Mouse (Mus musculus) mammary gland, adult 2 months (tissue): ENCODE measurements around the gene Mcts2. TPM values are rescaled to one million over a fixed set of nuclear protein-coding genes. Genes with fewer than 3 reads are reported as not detected.

Experiments
- polyA plus RNA-seq: library from polyadenylated mRNA; depleted of rRNA; stranded (reverse); fragments of >200 nt; gene quantifications from 2 replicates; pipeline ENCODE4 v1.2.3, GENCODE M21; 2012; ENCODE audit warnings: low replicate concordance; rRNA removed

Mcts2 gene
- 3.1 and 7.1 TPM in 2 replicates for polyA plus RNA-seq

GRCm38 (mm10) chr2:152686806-152687267 is at the start of gene Mcts2:
TSS of gene Mcts2 (plus strand) at chr2:152687035.

DNA sequence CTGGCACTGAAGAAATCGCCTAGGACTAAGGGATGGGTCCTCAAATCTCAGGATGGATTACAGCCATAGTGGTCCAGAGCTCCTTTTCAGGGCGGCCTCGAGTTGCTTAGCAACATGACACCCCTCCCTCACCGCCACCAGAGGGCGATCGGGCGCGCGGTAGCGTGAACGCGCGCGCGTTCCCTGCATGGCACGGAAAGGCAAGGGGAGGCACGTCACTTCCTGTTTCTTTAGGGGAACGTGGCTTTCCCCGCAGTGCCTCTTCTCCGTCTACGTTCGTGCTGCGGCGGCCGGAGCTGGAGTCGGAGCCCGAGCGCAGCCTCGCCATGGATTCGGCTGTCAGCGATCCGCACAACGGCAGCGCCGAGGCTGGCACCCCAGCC is 17.6 kb upstream of the Mcts2 start, which contains the start of gene H13:
TSS of gene H13 (plus strand) at position 206 of the 383 bp plus-strand sequence.

DNA sequence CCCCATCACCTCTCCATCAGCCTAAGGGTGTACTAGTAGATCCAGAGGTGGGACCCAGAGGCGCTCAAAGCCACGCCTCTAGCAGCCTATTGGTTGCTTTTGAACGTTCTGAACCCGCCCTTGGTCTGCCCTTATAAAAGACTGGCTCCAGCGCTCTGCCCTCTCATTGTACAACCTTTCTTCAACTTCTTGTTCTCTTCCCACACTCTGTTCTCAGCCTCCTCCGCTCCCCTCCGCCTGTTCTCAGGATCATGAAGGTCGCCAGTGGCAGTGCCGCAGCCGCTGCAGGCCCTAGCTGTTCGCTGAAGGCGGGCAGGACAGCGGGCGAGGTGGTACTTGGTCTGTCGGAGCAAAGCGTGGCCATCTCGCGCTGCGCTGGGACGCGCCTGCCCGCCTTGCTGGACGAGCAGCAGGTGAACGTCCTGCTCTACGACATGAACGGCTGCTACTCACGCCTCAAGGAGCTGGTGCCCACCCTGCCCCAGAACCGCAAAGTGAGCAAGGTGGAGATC is 49.3 kb downstream of the Mcts2 start, which contains the start of gene Id1:
TSS of gene Id1 (plus strand) at position 162 of the 512 bp plus-strand sequence.

Other genes starting within 250 kb of the Mcts2 start
- not detected in 2 replicates for gene Defb23, start 222.4 kb upstream of the Mcts2 start, polyA plus RNA-seq
- not detected in 2 replicates for gene Defb20, start 210.0 kb upstream of the Mcts2 start, polyA plus RNA-seq
- gene Defb22, start 196.9 kb upstream of the Mcts2 start, polyA plus RNA-seq, result not detected in 2 replicates
- not detected in 2 replicates for gene Defb26, start 175.3 kb upstream of the Mcts2 start, polyA plus RNA-seq
- gene Defb28, start 168.8 kb upstream of the Mcts2 start, polyA plus RNA-seq, result not detected in 2 replicates
- gene Defb29, start 146.9 kb upstream of the Mcts2 start, polyA plus RNA-seq, result not detected in 2 replicates
- gene Gm17416, start 117.7 kb upstream of the Mcts2 start, polyA plus RNA-seq, result not detected in 2 replicates
- gene Defb21, start 114.3 kb upstream of the Mcts2 start, polyA plus RNA-seq, result not detected in 2 replicates
- not detected in 2 replicates for gene Defb19, start 106.7 kb upstream of the Mcts2 start, polyA plus RNA-seq
- gene Defb45, start 87.6 kb upstream of the Mcts2 start, polyA plus RNA-seq, result not detected in 2 replicates
- not detected in 2 replicates for gene Defb36, start 82.7 kb upstream of the Mcts2 start, polyA plus RNA-seq
- gene Defb25, start 64.0 kb upstream of the Mcts2 start, polyA plus RNA-seq, result 1.1 TPM in 1 of 2 replicates, not detected in the other
- 9.5 and 17.9 TPM in 2 replicates for gene Rem1, start 60.1 kb upstream of the Mcts2 start, polyA plus RNA-seq
- gene H13, start 17.6 kb upstream of the Mcts2 start, polyA plus RNA-seq, result 151 and 249 TPM in 2 replicates
- 125 and 230 TPM in 2 replicates for gene Id1, start 49.2 kb downstream of the Mcts2 start, polyA plus RNA-seq
- 5.7 and 6.6 TPM in 2 replicates for gene Cox4i2, start 67.1 kb downstream of the Mcts2 start, polyA plus RNA-seq
- gene Bcl2l1, start 144.7 kb downstream of the Mcts2 start, polyA plus RNA-seq, result 49.6 and 59.3 TPM in 2 replicates
- 0.38 and 0.62 TPM in 2 replicates for gene Tpx2, start 160.9 kb downstream of the Mcts2 start, polyA plus RNA-seq
- gene Mylk2, start 224.3 kb downstream of the Mcts2 start, polyA plus RNA-seq, result 0.06 and 68.0 TPM in 2 replicates
- 14.4 and 21.7 TPM in 2 replicates for gene Foxs1, start 246.2 kb downstream of the Mcts2 start, polyA plus RNA-seq